Mouse (Mus musculus) small intestine, adult 2 months (tissue): ENCODE measurements at regions not wholly inside any gene's neighbourhood (a gene's known extent, or its start where the extent isn't known, plus 50 kb on each side); places are given as distances from the start of the nearest gene placed in this dataset.

ENCODE experiments used
- CTCF ChIP-seq: fragments of 200-500 bp; IDR thresholded peaks from 2 replicates; pipeline ENCODE4 v1.5.1; 2012; ENCODE audit warnings: low read depth, mild to moderate bottlenecking, control low read depth, inconsistent platforms, low read length, moderate library complexity, mixed read lengths; ENCODE audit not compliant: insufficient replicate concordance, insufficient read length; ENCODE audit errors: extremely low read depth
- POLR2A ChIP-seq: fragments of 200-500 bp; IDR thresholded peaks from 2 replicates; pipeline ENCODE4 v1.6.1; 2012; ENCODE audit warnings: low read depth, mild to moderate bottlenecking, control low read depth, inconsistent platforms, low read length, moderate library complexity

GRCm38 (mm10) chr10:117558292-117558800 lies 71.0 kb upstream of the Cpm start:
- TF ChIP-seq POLR2A (no peak), CTCF (no peak)
